Mouse (Mus musculus) midbrain, embryonic 13.5 days (tissue): ENCODE measurements around the gene Amotl1. TPM values are rescaled to one million over a fixed set of nuclear protein-coding genes. Genes with fewer than 3 reads are reported as not detected.

Source experiments
- ATAC-seq: fragments of 200-750 bp; cut with Nextera tagmentation; 2 replicates; pipeline ENCODE4 v1.8.0; 2017; ENCODE audit warnings: mild to moderate bottlenecking, moderate TSS enrichment, moderate library complexity
- H3K27ac ChIP-seq: fragments of 300-500 bp; sonication (generic); 2 replicates; pipeline ENCODE4 v1.5.1; 2015; ENCODE audit warnings: inconsistent platforms, mild to moderate bottlenecking, moderate library complexity
- H3K27me3 ChIP-seq: fragments of 300-500 bp; sonication (generic); 2 replicates; pipeline ENCODE4 v1.6.1; 2015; ENCODE audit warnings: mild to moderate bottlenecking, inconsistent platforms
- H3K36me3 ChIP-seq: fragments of 300-500 bp; sonication (generic); 2 replicates; pipeline ENCODE4 v1.6.1; 2015; ENCODE audit warnings: mild to moderate bottlenecking, inconsistent platforms
- H3K4me1 ChIP-seq: fragments of 300-500 bp; sonication (generic); replicated peaks from 2 replicates; pipeline ENCODE4 v1.6.1; 2015; ENCODE audit warnings: inconsistent platforms
- H3K4me2 ChIP-seq: fragments of 300-500 bp; sonication (generic); replicated peaks from 2 replicates; pipeline ENCODE4 v1.6.1; 2015; ENCODE audit warnings: moderate library complexity, mild to moderate bottlenecking, inconsistent platforms
- H3K4me3 ChIP-seq: fragments of 300-500 bp; sonication (generic); replicated peaks from 2 replicates; pipeline ENCODE4 v1.5.1; 2015; ENCODE audit warnings: mild to moderate bottlenecking, inconsistent platforms
- H3K9ac ChIP-seq: fragments of 300-500 bp; sonication (generic); replicated peaks from 2 replicates; pipeline ENCODE4 v1.6.1; 2015; ENCODE audit warnings: mild to moderate bottlenecking, inconsistent platforms
- H3K9me3 ChIP-seq: fragments of 300-500 bp; sonication (generic); 2 replicates; pipeline ENCODE4 v1.6.1; 2016; ENCODE audit warnings: mild to moderate bottlenecking, inconsistent platforms
- WGBS: fragments of 180-500 bp; shearing (Covaris S2); methylation state at CpG from one replicate; pipeline ENCODE4 v1.1.7; 2015; 5-methylcytosine and 5-hydroxymethylcytosine counted together
- polyA plus RNA-seq: library from polyadenylated mRNA; unstranded; fragments of >200 nt; fragmentation: Nextera tagmentation; extraction: Ambion mirVana; gene quantifications from 2 replicates; pipeline ENCODE4 v1.2.1, GENCODE M21; 2015

Amotl1 gene
- polyA plus RNA-seq, 1 experiment from 2014 or later, result 9.8 TPM

DNA sequence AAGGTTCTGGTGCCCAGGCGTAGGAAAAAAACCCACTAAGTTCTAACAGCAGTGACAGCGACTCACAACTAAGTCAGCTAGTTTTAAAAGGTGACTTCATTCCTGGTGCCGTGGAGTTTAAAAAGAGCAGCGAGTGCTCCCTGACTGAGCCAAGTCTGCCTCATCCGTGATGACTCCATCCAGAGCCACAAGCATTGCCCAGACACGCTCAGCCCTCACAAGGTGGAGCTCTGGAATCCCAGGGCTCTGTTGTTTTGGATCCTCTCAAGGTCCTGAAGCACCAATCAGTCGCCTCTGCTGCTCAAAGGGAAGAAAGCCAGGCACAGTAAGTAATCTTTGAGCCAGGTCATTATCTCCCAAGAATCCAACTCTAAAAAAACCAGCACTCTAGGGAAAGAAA lies 18.0 kb upstream of the Amotl1 start:
- H3K9ac ChIP-seq, result no peak overlapping the region
- no peaks in the 10 kb centered on the region for H3K27me3 ChIP-seq
- no peaks in the 10 kb centered on the region for H3K9me3 ChIP-seq
- WGBS, result 72% methylated on average over 7 of the region's 7 CpGs
- H3K4me2 ChIP-seq, result no peak overlapping the region
- H3K36me3 ChIP-seq, result no peaks in the 10 kb centered on the region
- no peak for ATAC-seq
- H3K4me1 ChIP-seq, result no peaks in the 10 kb centered on the region
- H3K27ac ChIP-seq, result no peak overlapping the region
- H3K4me3 ChIP-seq, result no peak overlapping the region

- WGBS, result 82% methylated on average over 9 of the region's 9 CpGs
- no peak overlapping the region for H3K27ac ChIP-seq
- H3K36me3 ChIP-seq, result no peaks in the 10 kb centered on the region
Measured at GRCm38 (mm10) chr9:14662138-14662537, 17.3 kb upstream of the Amotl1 start.

GRCm38 (mm10) chr9:14657926-14658325 lies 13.1 kb upstream of the Amotl1 start:
- Histone ChIP-seq H3K27ac (no peak overlapping the region), H3K4me1 (no peaks in the 10 kb centered on the region), H3K9ac (no peak overlapping the region), H3K4me2 (no peak overlapping the region), H3K4me3 (no peak overlapping the region), H3K27me3 (no peaks in the 10 kb centered on the region), H3K36me3 (no peaks in the 10 kb centered on the region), H3K9me3 (no peaks in the 10 kb centered on the region)
- 42% methylated on average over 2 of the region's 2 CpGs for WGBS
- ATAC-seq, result no peak

More at GRCm38 (mm10) chr9:14662138-14662537, 17.3 kb upstream of the Amotl1 start:
- no peak for ATAC-seq
- Histone ChIP-seq H3K4me1 (no peaks in the 10 kb centered on the region), H3K9ac (no peak overlapping the region), H3K4me2 (no peak overlapping the region), H3K9me3 (no peaks in the 10 kb centered on the region), H3K4me3 (no peak overlapping the region), H3K27me3 (no peaks in the 10 kb centered on the region)

DNA sequence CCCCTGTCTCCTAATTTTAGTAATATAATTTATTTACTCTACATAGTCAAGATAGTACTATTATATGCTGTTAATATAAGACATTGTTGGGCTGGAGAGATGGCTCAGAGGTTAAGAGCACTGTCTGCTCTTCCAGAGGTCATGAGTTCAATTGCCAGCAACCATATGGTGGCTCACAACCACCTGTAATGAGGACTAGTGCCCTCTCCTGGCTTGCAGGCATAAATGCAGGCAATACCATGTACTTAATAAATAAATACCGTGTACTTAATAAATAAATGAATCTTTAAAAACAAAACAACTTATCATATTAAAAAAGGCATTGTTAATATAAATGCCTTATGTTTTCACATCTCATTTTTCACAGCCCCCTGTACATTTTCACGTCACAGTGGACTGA lies 9.2 kb upstream of the Amotl1 start:
- H3K4me3 ChIP-seq, result no peak overlapping the region

DNA sequence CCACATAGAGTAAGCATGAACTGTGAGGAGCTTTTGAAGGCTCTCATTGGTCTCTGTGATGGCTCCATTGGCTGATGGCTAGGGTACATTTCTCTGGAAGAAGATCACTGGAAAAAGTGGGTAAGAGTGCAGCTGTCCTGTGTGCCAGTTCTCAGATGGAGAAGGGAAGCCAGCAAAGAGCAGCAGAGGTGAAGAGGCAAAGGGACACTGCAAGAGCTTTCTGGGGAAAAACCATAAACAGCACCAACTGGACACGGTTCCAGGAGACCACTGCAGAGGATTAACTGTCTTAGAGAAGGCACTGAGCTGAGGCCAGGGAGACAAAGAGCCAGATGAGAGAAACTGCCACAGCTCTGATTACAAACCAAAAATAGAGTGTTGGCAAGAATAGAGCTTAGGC lies 7.9 kb upstream of the Amotl1 start:
- H3K4me3 ChIP-seq, result no peak overlapping the region
- no peaks in the 10 kb centered on the region for H3K9me3 ChIP-seq
- WGBS, result 44% methylated on average over 1 of the region's 1 CpGs
- H3K9ac ChIP-seq, result no peak overlapping the region
- no peaks in the 10 kb centered on the region for H3K4me1 ChIP-seq
- H3K27ac ChIP-seq, result no peak overlapping the region
- no peak for ATAC-seq
- no peak overlapping the region for H3K4me2 ChIP-seq
- no peaks in the 10 kb centered on the region for H3K27me3 ChIP-seq
- no peaks in the 10 kb centered on the region for H3K36me3 ChIP-seq

More for the DNA sequence above, 9.2 kb upstream of the Amotl1 start:
- H3K4me2 ChIP-seq, result no peak overlapping the region
- no peaks in the 10 kb centered on the region for H3K9me3 ChIP-seq
- WGBS, result 76% methylated on average over 2 of the region's 2 CpGs
- H3K4me1 ChIP-seq, result no peaks in the 10 kb centered on the region
- no peak overlapping the region for H3K9ac ChIP-seq
- no peaks in the 10 kb centered on the region for H3K36me3 ChIP-seq
- H3K27me3 ChIP-seq, result no peaks in the 10 kb centered on the region
- no peak for ATAC-seq
- no peak overlapping the region for H3K27ac ChIP-seq

- ATAC-seq, result no peak
- H3K27ac ChIP-seq, result no peak overlapping the region
- H3K9ac ChIP-seq, result no peak overlapping the region
- no peaks in the 10 kb centered on the region for H3K36me3 ChIP-seq
- peaks cover 8% of the 10 kb centered on the region for H3K4me1 ChIP-seq
- no peak overlapping the region for H3K4me3 ChIP-seq
- WGBS, result 87% methylated on average over 8 of the region's 8 CpGs
- no peak overlapping the region for H3K4me2 ChIP-seq
- H3K9me3 ChIP-seq, result no peaks in the 10 kb centered on the region
- no peaks in the 10 kb centered on the region for H3K27me3 ChIP-seq
Measured at GRCm38 (mm10) chr9:14647849-14648248, 3.0 kb upstream of the Amotl1 start.

DNA sequence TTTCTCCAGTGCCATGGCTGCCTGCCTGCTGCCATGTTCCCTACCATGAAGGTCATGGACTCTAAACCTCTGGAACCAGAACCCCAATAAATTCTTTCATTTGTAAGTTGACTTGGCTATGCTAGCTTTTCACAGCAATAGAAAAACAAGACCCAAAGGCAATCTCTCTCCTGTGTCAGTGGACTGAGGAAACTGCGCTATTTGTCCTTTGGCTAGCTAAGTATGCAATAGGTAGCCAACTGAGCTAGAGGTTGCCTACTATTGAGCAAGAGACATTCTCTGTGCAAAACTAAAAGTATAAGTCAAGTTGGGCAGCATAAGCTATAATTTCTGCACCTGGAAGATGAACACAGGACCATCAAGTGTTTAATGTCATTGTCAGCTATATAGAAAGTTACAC lies 1.8 kb upstream of the Amotl1 start:
- Histone ChIP-seq H3K4me3 (no peak overlapping the region), H3K9me3 (no peaks in the 10 kb centered on the region), H3K36me3 (no peaks in the 10 kb centered on the region), H3K27me3 (no peaks in the 10 kb centered on the region), H3K27ac (no peak overlapping the region), H3K9ac (no peak overlapping the region), H3K4me2 (no peak overlapping the region), H3K4me1 (peaks cover 19% of the 10 kb centered on the region)
- ATAC-seq, result no peak
- 100% methylated on average over 1 of the region's 1 CpGs for WGBS

- no peak for ATAC-seq
- 84% methylated on average over 3 of the region's 3 CpGs for WGBS
Measured at GRCm38 (mm10) chr9:14646061-14646460, 1.2 kb upstream of the Amotl1 start.

GRCm38 (mm10) chr9:14643328-14643727 lies 1.5 kb downstream of the Amotl1 start:
- Histone ChIP-seq H3K36me3 (no peaks in the 10 kb centered on the region), H3K27ac (0 out of 2 replicates have a peak overlapping the region, but pooled peaks have one; percentile 51), H3K4me1 (peaks cover 29% of the 10 kb centered on the region), H3K9ac (no peak overlapping the region), H3K4me2 (no peak overlapping the region), H3K4me3 (no peak overlapping the region), H3K9me3 (no peaks in the 10 kb centered on the region), H3K27me3 (no peaks in the 10 kb centered on the region)
- WGBS, result 33% methylated on average over 6 of the region's 6 CpGs
- peak; percentile 66; the same call in 1 of the 2 replicates for ATAC-seq

More at GRCm38 (mm10) chr9:14646061-14646460, 1.2 kb upstream of the Amotl1 start:
- no peak overlapping the region for H3K4me2 ChIP-seq
- H3K4me3 ChIP-seq, result no peak overlapping the region
- no peaks in the 10 kb centered on the region for H3K36me3 ChIP-seq
- no peaks in the 10 kb centered on the region for H3K27me3 ChIP-seq
- H3K9ac ChIP-seq, result no peak overlapping the region
- no peaks in the 10 kb centered on the region for H3K9me3 ChIP-seq
- H3K27ac ChIP-seq, result no peak overlapping the region
- peaks cover 21% of the 10 kb centered on the region for H3K4me1 ChIP-seq

- Histone ChIP-seq H3K36me3 (no peaks in the 10 kb centered on the region), H3K4me1 (peaks cover 29% of the 10 kb centered on the region), H3K4me3 (no peak overlapping the region), H3K27me3 (no peaks in the 10 kb centered on the region), H3K9me3 (no peaks in the 10 kb centered on the region), H3K27ac (0 out of 2 replicates have a peak overlapping the region, but pooled peaks have one; percentile 51), H3K9ac (no peak overlapping the region), H3K4me2 (no peak overlapping the region)
- ATAC-seq, result peak; percentile 72
- WGBS, result 35% methylated on average over 5 of the region's 5 CpGs
Measured at GRCm38 (mm10) chr9:14642251-14643021, 2.4 kb downstream of the Amotl1 start.

GRCm38 (mm10) chr9:14641310-14642067 lies 3.4 kb downstream of the Amotl1 start:
- Histone ChIP-seq H3K9me3 (no peaks in the 10 kb centered on the region), H3K4me1 (peaks cover 29% of the 10 kb centered on the region), H3K36me3 (no peaks in the 10 kb centered on the region), H3K27me3 (no peaks in the 10 kb centered on the region), H3K27ac (no peak overlapping the region), H3K4me2 (no peak overlapping the region), H3K9ac (no peak overlapping the region), H3K4me3 (no peak overlapping the region)
- ATAC-seq, result 0 out of 2 replicates have a peak, but pooled peaks have one; percentile 5
- WGBS, result 42% methylated on average over 7 of the region's 7 CpGs

DNA sequence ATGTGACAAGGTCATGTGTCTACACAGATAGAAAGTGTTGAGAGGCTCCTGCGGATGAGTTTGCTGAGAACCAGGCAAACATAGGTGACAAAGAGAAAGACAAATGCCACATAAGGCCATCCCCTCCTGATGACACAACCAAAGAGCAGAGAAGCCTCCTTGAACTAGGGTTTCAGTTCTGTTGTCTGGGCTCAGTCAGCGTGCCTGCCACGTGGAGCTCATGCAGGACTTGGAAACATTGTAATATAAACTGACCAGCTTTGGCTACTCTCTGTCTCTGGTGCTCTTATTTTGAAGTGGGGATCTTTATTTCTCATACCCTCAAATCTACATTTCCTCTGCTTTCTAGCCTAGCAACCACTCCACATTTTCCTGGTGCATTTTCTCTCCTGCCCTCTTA lies 8.6 kb downstream of the Amotl1 start:
- no peak for ATAC-seq
- Histone ChIP-seq H3K4me1 (peaks cover 52% of the 10 kb centered on the region), H3K4me2 (no peak overlapping the region), H3K9ac (no peak overlapping the region), H3K27ac (no peak overlapping the region), H3K4me3 (no peak overlapping the region), H3K9me3 (no peaks in the 10 kb centered on the region), H3K27me3 (peaks cover 33% of the 10 kb centered on the region), H3K36me3 (no peaks in the 10 kb centered on the region)
- WGBS, result 79% methylated on average over 3 of the region's 3 CpGs
